Mouse (Mus musculus): ENCODE data around the gene Prnp. TPM values are rescaled to one million over a fixed set of nuclear protein-coding genes. Genes with fewer than 3 reads are reported as not detected.

Prnp gene
- total RNA-seq, 2 experiments from 2014 or later = 75.2 to 93.8 TPM

- intact Hi-C loops (cut with DNase I; ENCODE audit: low total_unique reads) = no loop called here
Observed at GRCm38 (mm10) chr2:131945225-131945624, 35.5 kb downstream of the Prnp start.

DNA sequence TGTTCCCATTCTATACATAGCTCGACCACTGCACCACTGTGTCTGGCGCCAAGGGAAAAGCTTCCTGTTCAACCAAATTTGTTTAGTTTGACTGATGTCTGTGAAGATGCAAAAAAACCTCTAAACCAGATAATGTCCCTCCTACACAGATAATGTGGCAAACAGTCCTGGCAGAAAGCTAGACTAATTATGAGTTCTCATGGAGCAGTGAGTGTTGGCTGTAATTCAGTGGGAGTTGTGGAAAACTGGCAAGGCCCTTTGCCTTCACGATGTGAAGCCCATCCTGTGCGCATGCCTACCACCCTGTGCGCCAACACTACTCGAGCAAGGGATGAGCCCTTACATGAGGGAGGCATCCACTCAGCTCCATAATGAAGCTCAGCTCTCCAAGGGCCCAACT is 36.0 kb downstream of the Prnp start:
- intact Hi-C loops (cut with DNase I; ENCODE audit: low total_unique reads) = loop anchor here (2.0 kb wide), 1 partner anchor 123 kb away; no protein-coding TSS in a partner anchor
- no peak for DNase-seq

More at GRCm38 (mm10) chr2:131945225-131945624, 35.5 kb downstream of the Prnp start:
- DNase-seq = no peak

- intact Hi-C loops (cut with DNase I; ENCODE audit: low total_unique reads) = loop anchor here (2.0 kb wide), 1 partner anchor 124 kb away; no protein-coding TSS in a partner anchor
- DNase-seq = no peak
Observed at GRCm38 (mm10) chr2:131946351-131946750, 36.6 kb downstream of the Prnp start.

- no peak for DNase-seq
Observed at GRCm38 (mm10) chr2:131948156-131948555, 38.4 kb downstream of the Prnp start.

DNA sequence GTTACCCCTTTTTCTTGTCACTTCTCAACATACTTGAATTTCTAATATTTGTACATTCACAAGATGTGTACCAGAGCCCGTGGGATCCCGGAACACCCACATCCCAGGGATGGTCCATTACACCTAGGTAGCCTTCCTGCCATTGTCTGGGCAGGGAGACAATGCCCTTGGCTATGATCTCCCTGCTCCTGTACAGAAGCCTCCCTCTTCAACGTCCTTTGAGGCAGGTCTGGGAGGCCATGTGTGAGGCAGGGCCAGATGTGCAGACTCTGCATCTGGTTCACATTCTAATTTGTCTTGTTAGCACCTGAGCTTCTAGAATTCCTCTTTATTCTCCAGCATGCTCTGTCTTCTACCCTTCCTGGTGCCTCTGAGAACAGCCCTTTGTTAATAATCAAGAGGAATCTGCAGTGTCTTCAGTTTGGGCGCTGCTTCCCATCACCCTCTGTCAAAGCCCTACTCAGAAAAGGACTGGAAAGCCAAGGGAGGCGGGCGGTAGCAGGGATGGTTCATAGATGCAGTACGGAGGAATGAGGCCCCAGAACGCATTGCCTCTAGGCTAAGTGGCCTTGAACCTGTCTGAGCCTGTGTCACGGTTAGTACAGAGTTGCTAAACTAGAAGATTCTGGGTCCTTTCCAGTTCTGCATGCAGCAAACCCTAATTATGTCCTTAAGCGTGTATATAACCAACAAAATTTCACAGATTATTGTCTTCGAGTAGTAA is 39.4 kb downstream of the Prnp start:
- DNase-seq = no peak

More at GRCm38 (mm10) chr2:131948156-131948555, 38.4 kb downstream of the Prnp start:
- intact Hi-C loops (cut with DNase I; ENCODE audit: low total_unique reads) = no loop called here

GRCm38 (mm10) chr2:131949767-131950597 is 40.3 kb downstream of the Prnp start:
- intact Hi-C loops (cut with DNase I; ENCODE audit: low total_unique reads) = loop anchor here (10.0 kb wide), 1 partner anchor 405 kb away; no protein-coding TSS in a partner anchor
- no peak for DNase-seq

More for the DNA sequence above, 39.4 kb downstream of the Prnp start:
- intact Hi-C loops (cut with DNase I; ENCODE audit: low total_unique reads) = no loop called here

DNA sequence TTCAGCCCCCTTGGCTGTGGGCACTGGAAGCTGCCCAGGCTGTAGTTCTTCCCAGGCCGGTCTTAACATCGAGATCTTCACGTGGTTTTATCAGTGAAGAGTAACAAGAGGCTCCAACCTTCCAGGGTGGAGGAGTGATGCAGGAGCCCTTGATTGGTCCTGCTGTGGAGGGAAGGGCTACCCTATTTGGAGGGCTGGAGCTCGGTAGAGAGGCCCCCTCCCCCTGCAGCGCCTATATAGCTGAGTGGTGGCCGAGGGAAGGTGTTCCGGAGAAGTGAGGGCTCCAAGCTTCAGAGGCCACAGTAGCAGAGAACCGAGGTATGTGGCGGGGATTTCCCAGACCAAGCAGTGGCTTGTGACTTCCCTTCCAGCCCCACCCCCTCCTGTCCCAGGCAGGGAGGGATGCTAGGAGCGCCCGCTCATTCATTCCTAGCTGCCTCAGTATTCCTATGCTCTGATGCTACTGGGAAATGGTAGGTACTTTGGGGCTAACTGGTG is 40.9 kb downstream of the Prnp start, which contains the start of gene Prnd:
Gene Prnd (plus strand): TSS at position 264 of the 498 bp plus-strand sequence.
- DNase-seq = peak; percentile 27
- intact Hi-C loops (cut with DNase I; ENCODE audit: low total_unique reads) = loop anchor here (10.0 kb wide), 1 partner anchor 406 kb away; no protein-coding TSS in a partner anchor

DNA sequence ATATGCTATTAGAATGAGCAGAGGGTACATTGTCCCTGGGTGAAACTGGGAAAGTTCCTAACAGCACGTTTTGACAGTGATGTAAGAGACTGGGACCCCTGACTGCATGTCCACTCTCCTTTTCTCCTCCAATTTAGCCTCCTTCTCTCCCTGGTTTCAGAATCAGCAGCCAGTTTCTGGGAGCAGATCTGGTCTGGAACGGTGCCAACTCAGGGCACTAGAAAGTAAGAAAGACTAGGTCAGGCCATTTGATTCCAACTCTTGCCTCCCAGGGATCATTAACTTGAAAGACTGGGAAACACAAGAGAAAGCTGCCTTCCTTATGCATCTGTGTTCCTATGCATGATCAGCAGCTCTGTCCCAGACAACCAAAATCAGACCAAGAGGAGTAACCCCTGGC is 42.7 kb downstream of the Prnp start:
- intact Hi-C loops (cut with DNase I; ENCODE audit: low total_unique reads) = loop anchor here (10.0 kb wide), 1 partner anchor 408 kb away; no protein-coding TSS in a partner anchor
- DNase-seq = no peak

GRCm38 (mm10) chr2:131952961-131953538 is 43.3 kb downstream of the Prnp start:
- intact Hi-C loops (cut with DNase I; ENCODE audit: low total_unique reads) = loop anchor here (10.0 kb wide), 1 partner anchor 408 kb away; no protein-coding TSS in a partner anchor
- no peak for DNase-seq

- intact Hi-C loops (cut with DNase I; ENCODE audit: low total_unique reads) = loop anchor here (10.0 kb wide), 1 partner anchor 409 kb away; no protein-coding TSS in a partner anchor
- no peak for DNase-seq
Observed at GRCm38 (mm10) chr2:131953711-131954110, 44.0 kb downstream of the Prnp start.

DNA sequence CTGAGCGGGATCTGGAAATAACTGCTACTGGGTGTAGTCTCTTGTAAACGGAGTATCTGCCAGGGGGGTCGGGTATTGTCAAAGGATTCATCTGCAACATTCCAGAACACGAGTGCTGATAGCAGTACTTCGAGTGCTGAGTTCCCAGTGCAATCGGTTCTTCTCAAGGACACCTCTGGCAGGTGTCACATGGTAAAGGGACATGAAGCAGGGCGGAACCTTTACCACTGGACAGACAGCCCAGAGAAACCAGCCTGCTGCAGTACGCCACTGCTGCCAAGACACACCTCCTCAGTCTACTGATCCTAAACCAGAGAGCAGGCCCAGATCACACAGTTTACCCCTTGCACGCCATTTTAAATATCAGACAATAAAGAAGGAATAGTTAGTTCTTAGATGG is 45.1 kb downstream of the Prnp start:
- DNase-seq = no peak
- intact Hi-C loops (cut with DNase I; ENCODE audit: low total_unique reads) = loop anchor here (10.0 kb wide), 1 partner anchor 410 kb away; no protein-coding TSS in a partner anchor

DNA sequence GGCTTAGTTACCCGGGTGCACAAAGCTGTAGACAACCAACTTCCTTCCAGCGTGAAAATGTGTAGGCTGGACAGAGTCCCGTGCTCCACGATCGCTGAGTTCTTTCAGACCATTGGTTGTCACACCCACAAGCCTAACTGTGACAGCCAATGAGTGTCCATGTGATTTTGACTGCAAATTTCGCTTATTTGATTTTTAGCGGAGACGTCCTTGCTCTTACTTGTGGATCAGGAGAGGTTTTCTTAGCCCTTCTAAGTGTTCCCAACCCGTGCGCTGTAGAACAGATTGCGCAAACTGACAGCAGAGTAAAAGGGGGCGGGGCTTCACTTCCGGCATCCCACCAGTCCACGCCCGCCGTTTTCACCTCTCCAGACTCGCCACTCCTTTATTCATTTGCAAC is 45.5 kb downstream of the Prnp start:
- intact Hi-C loops (cut with DNase I; ENCODE audit: low total_unique reads) = loop anchor here (10.0 kb wide), 1 partner anchor 410 kb away; no protein-coding TSS in a partner anchor
- no peak for DNase-seq

- intact Hi-C loops (cut with DNase I; ENCODE audit: low total_unique reads) = loop anchor here (10.0 kb wide), 1 partner anchor 412 kb away; no protein-coding TSS in a partner anchor
- no peak for DNase-seq
Observed at GRCm38 (mm10) chr2:131956336-131957256, 46.9 kb downstream of the Prnp start.

DNA sequence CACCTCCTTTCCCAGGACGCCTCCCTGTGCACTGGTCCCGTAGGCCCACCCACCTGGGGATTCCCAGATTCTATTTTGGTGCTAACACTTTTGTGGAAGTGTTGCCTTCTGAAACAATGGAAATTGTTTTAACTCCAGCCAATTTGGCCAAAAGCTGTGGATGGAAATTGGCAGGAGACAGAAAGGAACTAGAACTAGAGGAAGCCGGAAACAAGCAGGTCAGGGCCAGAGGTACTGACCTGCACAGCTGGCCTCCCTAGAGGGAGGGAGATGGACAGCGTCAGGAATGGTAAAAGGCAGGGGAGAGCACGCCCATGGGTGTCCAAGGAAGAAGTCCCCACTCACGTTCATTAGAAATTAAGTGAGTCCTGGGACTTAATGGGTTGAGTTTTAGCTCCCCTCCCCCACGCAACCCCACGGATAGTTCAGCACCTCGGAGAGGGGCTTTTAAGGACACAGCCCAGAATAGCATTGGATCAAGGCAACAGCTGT is 48.0 kb downstream of the Prnp start:
- intact Hi-C loops (cut with DNase I; ENCODE audit: low total_unique reads) = loop anchor here (10.0 kb wide), 1 partner anchor 413 kb away; no protein-coding TSS in a partner anchor
- DNase-seq = no peak

GRCm38 (mm10) chr2:131961671-131962070 is 51.9 kb downstream of the Prnp start:
- DNase-seq = no peak
- intact Hi-C loops (cut with DNase I; ENCODE audit: low total_unique reads) = no loop called here

DNA sequence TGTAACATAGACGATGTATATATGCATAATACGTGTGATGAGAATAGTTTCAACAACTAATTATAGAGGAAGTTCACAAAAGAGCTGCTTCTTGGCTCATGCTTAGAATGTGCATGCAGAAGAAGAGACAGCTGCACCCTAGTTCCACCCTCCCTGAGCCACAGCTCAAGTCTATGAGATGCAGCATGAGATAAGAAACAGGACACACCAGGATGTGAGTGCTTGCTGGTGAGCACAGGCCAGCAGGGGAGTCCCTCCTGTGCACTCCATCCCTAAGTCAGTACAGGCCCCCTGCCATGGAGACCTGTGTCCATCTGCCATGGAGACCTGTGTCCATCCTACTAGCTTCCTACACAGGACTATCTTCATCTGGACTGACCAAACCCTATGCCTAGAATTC is 60.9 kb downstream of the Prnp start:
- intact Hi-C loops (cut with DNase I; ENCODE audit: low total_unique reads) = no loop called here
- no peak for DNase-seq

GRCm38 (mm10) chr2:131971098-131971497 is 61.4 kb downstream of the Prnp start:
- no peak for DNase-seq
- intact Hi-C loops (cut with DNase I; ENCODE audit: low total_unique reads) = no loop called here

DNA sequence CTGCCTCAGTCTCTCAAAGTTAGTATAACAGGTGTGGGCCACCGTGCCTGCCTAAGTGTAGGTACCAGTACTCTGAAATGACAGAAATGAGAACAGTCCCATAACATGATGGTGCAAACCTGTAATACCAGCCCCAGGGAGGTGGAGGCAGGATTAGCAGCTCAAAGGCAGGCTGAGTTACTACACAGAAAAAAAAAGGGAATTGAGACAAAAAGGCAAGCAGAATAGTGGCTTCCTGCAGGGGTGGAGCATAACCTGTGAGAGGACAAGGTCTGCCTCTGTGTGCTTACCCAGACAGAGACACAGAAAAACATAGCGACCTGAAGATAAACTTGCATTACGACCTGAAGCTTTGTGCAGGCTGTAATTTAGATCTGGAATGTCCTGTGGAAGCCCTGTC is 66.9 kb downstream of the Prnp start:
- DNase-seq = no peak
- intact Hi-C loops (cut with DNase I; ENCODE audit: low total_unique reads) = no loop called here

Data from gastrocnemius, postnatal 14 days (tissue).